Mouse (Mus musculus) cortical plate, adult 2 months (tissue): ENCODE data around the gene Samm50.

Experiments used
- CTCF ChIP-seq: fragments of 200-500 bp; IDR thresholded peaks from 2 replicates; pipeline ENCODE4 v1.5.1; 2011; ENCODE audit warnings: mild to moderate bottlenecking, control low read depth, low read length; ENCODE audit not compliant: insufficient read depth; ENCODE audit errors: extremely low read depth
- POLR2A ChIP-seq: fragments of 200-500 bp; IDR thresholded peaks from 2 replicates; pipeline ENCODE4 v1.6.1; 2011; ENCODE audit warnings: mild to moderate bottlenecking, low read length, control low read depth; ENCODE audit not compliant: insufficient read depth; ENCODE audit errors: extremely low read depth

GRCm38 (mm10) chr15:84211564-84211963 lies 19.5 kb downstream of the Samm50 start:
- TF ChIP-seq CTCF (no peak), POLR2A (no peak)
